Mouse (Mus musculus) stomach, postnatal 0 days (tissue): Measurements from ENCODE around the gene Sppl2a. TPM values are rescaled to one million over a fixed set of nuclear protein-coding genes. Genes with fewer than 3 reads are reported as not detected.

Experiments
- ATAC-seq: fragments of 200-750 bp; cut with Nextera tagmentation; 2 replicates; pipeline ENCODE4 v1.8.0; 2017; ENCODE audit not compliant: low FRiP score, low TSS enrichment
- DNase-seq: peaks from one replicate; pipeline ENCODE4 v3.0.0-alpha.2; 2016; ENCODE audit warnings: low spot score
- H3K27ac ChIP-seq: fragments of 300-500 bp; sonication (generic); replicated peaks from 2 replicates; pipeline ENCODE4 v1.5.1; 2014; ENCODE audit warnings: mild to moderate bottlenecking, control low read depth
- H3K27me3 ChIP-seq: fragments of 300-500 bp; sonication (generic); 2 replicates; pipeline ENCODE4 v1.6.1; 2014; ENCODE audit warnings: low read length; ENCODE audit not compliant: control insufficient read depth, insufficient read depth
- H3K36me3 ChIP-seq: fragments of 300-500 bp; sonication (generic); 2 replicates; pipeline ENCODE4 v1.6.1; 2014; ENCODE audit warnings: low read length, mixed read lengths; ENCODE audit not compliant: control insufficient read depth, insufficient read depth
- H3K4me1 ChIP-seq: fragments of 300-500 bp; sonication (generic); replicated peaks from 2 replicates; pipeline ENCODE4 v1.6.1; 2014; ENCODE audit warnings: antibody characterized with exemption; ENCODE audit not compliant: control insufficient read depth, insufficient read depth
- H3K4me2 ChIP-seq: fragments of 300-500 bp; sonication (generic); replicated peaks from 2 replicates; pipeline ENCODE4 v1.6.1; 2014; ENCODE audit warnings: low read depth, mild to moderate bottlenecking, control low read depth, moderate library complexity
- H3K4me3 ChIP-seq: fragments of 300-500 bp; sonication (generic); 2 replicates; pipeline ENCODE4 v1.5.1; 2014; ENCODE audit warnings: low read depth, low read length, control low read depth
- H3K9ac ChIP-seq: fragments of 300-500 bp; sonication (generic); 2 replicates; pipeline ENCODE4 v1.6.1; 2014; ENCODE audit warnings: mild to moderate bottlenecking, low read length, control low read depth, mixed read lengths
- H3K9me3 ChIP-seq: fragments of 300-500 bp; sonication (generic); 2 replicates; pipeline ENCODE4 v1.6.1; 2016; ENCODE audit warnings: low read length; ENCODE audit not compliant: control insufficient read depth
- CTCF ChIP-seq: IDR thresholded peaks from 2 replicates; pipeline ENCODE4 v1.5.1; 2016; ENCODE audit warnings: antibody characterized with exemption, low read depth, mild to moderate bottlenecking, moderate library complexity
- EP300 ChIP-seq: optimal IDR thresholded peaks from 2 replicates; pipeline ENCODE3; 2016; ENCODE audit warnings: antibody characterized with exemption
- WGBS: fragments of 180-500 bp; shearing (Covaris S2); extraction: QIAGEN DNeasy Blood & Tissue Kit; methylation state at CpG from one replicate; pipeline ENCODE4 v1.1.7; 2014; 5-methylcytosine and 5-hydroxymethylcytosine counted together
- microRNA-seq: library from miRNA; unstranded; fragments of <30 nt; microRNA quantifications from one replicate; pipeline ENCODE4, GENCODE M21; 2016
- polyA plus RNA-seq: library from polyadenylated mRNA; unstranded; fragments of >200 nt; fragmentation: Nextera tagmentation; extraction: Ambion mirVana; gene quantifications from 2 replicates; pipeline ENCODE4 v1.2.1, GENCODE M21; 2015

Sppl2a gene
- polyA plus RNA-seq, 1 experiment from 2014 or later: 43.4 TPM

DNA sequence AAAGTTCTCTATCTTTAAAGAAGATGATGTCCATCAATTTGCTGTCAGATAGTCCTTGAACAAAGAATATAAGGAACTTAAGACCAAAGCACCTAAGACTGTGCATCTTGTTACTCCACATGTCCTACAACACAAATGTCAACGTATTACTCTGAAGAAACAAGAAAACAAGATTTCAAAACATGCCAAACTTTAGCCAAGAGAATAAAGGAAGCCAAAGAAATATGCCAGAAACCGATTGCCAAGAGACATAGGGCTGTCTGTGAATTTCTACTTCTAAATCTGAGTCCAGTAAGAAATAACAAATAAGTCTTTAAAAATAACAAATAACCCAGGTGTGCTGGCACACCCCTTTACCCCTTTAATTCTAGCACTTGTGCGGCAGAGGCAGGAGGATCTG lies 68.0 kb downstream of the Sppl2a start:
- WGBS: 94% methylated on average over 3 of the region's 3 CpGs
- DNase-seq (no peak), ATAC-seq (no peak)
- Histone ChIP-seq H3K27me3 (no peaks in the 10 kb centered on the region), H3K27ac (no peak overlapping the region), H3K9ac (no peak overlapping the region), H3K4me3 (no peak overlapping the region), H3K9me3 (no peaks in the 10 kb centered on the region), H3K4me1 (no peaks in the 10 kb centered on the region), H3K36me3 (no peaks in the 10 kb centered on the region), H3K4me2 (no peak overlapping the region)
- no peak for TF ChIP-seq EP300
- TF ChIP-seq CTCF: no peak

DNA sequence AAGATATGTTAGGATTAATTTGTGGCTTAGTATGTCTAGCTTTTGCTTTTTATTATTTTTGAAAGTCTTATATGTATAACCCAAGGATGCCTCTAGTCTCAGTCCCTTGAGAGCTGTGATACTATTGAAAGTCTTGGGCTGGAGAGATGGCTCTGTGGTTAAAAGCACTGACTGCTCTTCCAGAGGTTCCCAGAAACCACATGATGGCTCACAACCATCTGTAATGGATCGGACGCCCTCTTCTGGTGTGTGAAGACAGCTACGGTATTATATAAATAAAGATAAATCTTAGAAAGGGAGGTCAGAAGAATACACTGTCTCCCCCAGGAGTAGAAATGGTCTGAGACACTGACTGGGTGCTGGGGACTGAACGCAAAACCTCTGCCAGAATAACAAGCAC lies 88.3 kb downstream of the Sppl2a start:
- Histone ChIP-seq H3K27ac (no peak overlapping the region), H3K4me1 (no peaks in the 10 kb centered on the region), H3K27me3 (no peaks in the 10 kb centered on the region), H3K4me2 (no peak overlapping the region), H3K36me3 (peaks cover 10% of the 10 kb centered on the region), H3K9me3 (no peaks in the 10 kb centered on the region), H3K9ac (no peak overlapping the region), H3K4me3 (no peak overlapping the region)
- 78% methylated on average over 4 of the region's 4 CpGs for WGBS
- TF ChIP-seq CTCF (no peak), EP300 (no peak)
- ATAC-seq: no peak
- DNase-seq: no peak

Small RNA genes within 50 kb of the gene (microRNA-seq; reads per million reads assigned to microRNA genes)
- not detected for gene Mir3473g

Other genes with a start within 250 kb of the Sppl2a start
- 19.1 and 19.2 TPM in 2 replicates for gene Usp8, start 225.9 kb downstream of the Sppl2a start, polyA plus RNA-seq
- 2.1 and 2.3 TPM in 2 replicates for gene Usp50, start 149.8 kb downstream of the Sppl2a start, polyA plus RNA-seq
- 18.6 and 22.4 TPM in 2 replicates for gene Trpm7, start 57.0 kb downstream of the Sppl2a start, polyA plus RNA-seq
- 3.6 and 3.9 TPM in 2 replicates for gene Ap4e1, start 75.5 kb upstream of the Sppl2a start, polyA plus RNA-seq
- 46.2 and 47.8 TPM in 2 replicates for gene Blvra, start 137.4 kb upstream of the Sppl2a start, polyA plus RNA-seq
- 14.5 and 18.3 TPM in 2 replicates for gene Ncaph, start 200.7 kb upstream of the Sppl2a start, polyA plus RNA-seq
- gene Itpripl1, start 210.2 kb upstream of the Sppl2a start, polyA plus RNA-seq: 16.9 and 18.3 TPM in 2 replicates